Mouse (Mus musculus) CH12.LX (cell line): Measurements from ENCODE around the gene Hes6. TPM values are rescaled to one million over a fixed set of nuclear protein-coding genes. Genes with fewer than 3 reads are reported as not detected.

ENCODE experiments used
- DNase-seq: peaks from one replicate; pipeline ENCODE4 v3.0.0-alpha.2; 2013; ENCODE audit errors: extremely low read depth
- H3K27ac ChIP-seq: 2 replicates; pipeline ENCODE4 v1.5.1; 2012; ENCODE audit warnings: low read depth, mild to moderate bottlenecking, control low read depth, moderate library complexity; ENCODE audit not compliant: insufficient read depth
- H3K27me3 ChIP-seq: replicated peaks from 2 replicates; pipeline ENCODE3; 2012; ENCODE audit warnings: inconsistent platforms
- H3K36me3 ChIP-seq, 2 experiments: replicated peaks in 1 of 2; 2 replicates each; pipeline versions ENCODE3 to v1.6.1; 2012; ENCODE audit warnings: inconsistent platforms in 1 of 2, low read length in 1 of 2, mild to moderate bottlenecking in 1 of 2, mixed read lengths in 1 of 2, moderate library complexity in 1 of 2; ENCODE audit not compliant: control insufficient read depth in 1 of 2, insufficient read depth in 1 of 2
- H3K4me1 ChIP-seq, 2 experiments: 2 replicates each; pipeline ENCODE4 v1.6.1; 2012; ENCODE audit warnings: inconsistent platforms in 1 of 2, moderate library complexity in 1 of 2; ENCODE audit not compliant: insufficient read depth in 2 of 2, control insufficient read depth in 1 of 2
- H3K4me2 ChIP-seq: 2 replicates; pipeline ENCODE4 v1.6.1; 2012; ENCODE audit warnings: low read depth, mild to moderate bottlenecking, control low read depth; ENCODE audit not compliant: poor library complexity, insufficient read depth, severe bottlenecking
- H3K4me3 ChIP-seq, 3 experiments: fragments of 150-350 bp in 1 of 3; sonication (generic) in 1 of 3; replicated peaks in 1 of 3; 2 replicates each; pipeline versions ENCODE3 to v1.5.1; 2011 to 2012; ENCODE audit warnings: low read depth in 2 of 3, low read length in 2 of 3, mild to moderate bottlenecking in 2 of 3, moderate library complexity in 2 of 3, control low read depth in 1 of 3, improper control_type of control experiment in 1 of 3, inconsistent platforms in 1 of 3, mixed read lengths in 1 of 3; ENCODE audit not compliant: poor library complexity in 1 of 3
- H3K79me2 ChIP-seq: replicated peaks from 2 replicates; pipeline ENCODE4 v1.6.1; 2012; ENCODE audit warnings: mild to moderate bottlenecking, moderate library complexity; ENCODE audit not compliant: control insufficient read depth, poor library complexity, insufficient read depth, severe bottlenecking; ENCODE audit errors: extremely low read depth
- H3K9ac ChIP-seq: 2 replicates; pipeline ENCODE4 v1.6.1; 2012; ENCODE audit warnings: low read depth, mild to moderate bottlenecking, control low read depth, moderate library complexity; ENCODE audit not compliant: insufficient read depth
- H3K9me3 ChIP-seq: replicated peaks from 2 replicates; pipeline ENCODE3; 2012; ENCODE audit warnings: low read length, inconsistent platforms, mixed read lengths
- CHD2 ChIP-seq: IDR thresholded peaks from 2 replicates; pipeline ENCODE4 v1.6.1; 2011; ENCODE audit warnings: low read length, improper control_type of control experiment
- E2F4 ChIP-seq: IDR thresholded peaks from 2 replicates; pipeline ENCODE4 v1.6.1; 2011; ENCODE audit warnings: low read depth, low read length, improper control_type of control experiment; ENCODE audit not compliant: insufficient replicate concordance
- EP300 ChIP-seq: IDR thresholded peaks from 2 replicates; pipeline ENCODE4 v1.6.1; 2011; ENCODE audit warnings: low read length, improper control_type of control experiment
- ETS1 ChIP-seq: conservative IDR thresholded peaks from 2 replicates; pipeline ENCODE4 v1.6.1; 2012; ENCODE audit warnings: low read depth, mild to moderate bottlenecking, inconsistent platforms, low read length, improper control_type of control experiment, moderate library complexity
- GABPA ChIP-seq: IDR thresholded peaks from 2 replicates; pipeline ENCODE4 v1.6.1; 2012; ENCODE audit warnings: low read depth, low read length, improper control_type of control experiment, inconsistent platforms; ENCODE audit not compliant: insufficient replicate concordance
- HCFC1 ChIP-seq: IDR thresholded peaks from 2 replicates; pipeline ENCODE4 v1.6.1; 2012; ENCODE audit warnings: low read depth, mild to moderate bottlenecking, inconsistent platforms, low read length, improper control_type of control experiment
- JUN ChIP-seq: IDR thresholded peaks from 2 replicates; pipeline ENCODE4 v1.6.1; 2011; ENCODE audit warnings: low read depth, mild to moderate bottlenecking, low read length, improper control_type of control experiment, moderate library complexity; ENCODE audit not compliant: insufficient read depth
- JUND ChIP-seq: conservative IDR thresholded peaks from 2 replicates; pipeline ENCODE4 v1.6.1; 2011; ENCODE audit warnings: low read depth, low read length, improper control_type of control experiment
- KAT2A ChIP-seq: IDR thresholded peaks from 2 replicates; pipeline ENCODE4 v1.6.1; 2012; ENCODE audit warnings: low read length, improper control_type of control experiment, inconsistent platforms; ENCODE audit not compliant: insufficient replicate concordance
- MAFK ChIP-seq: IDR thresholded peaks from 2 replicates; pipeline ENCODE4 v1.6.1; 2011; ENCODE audit warnings: low read length, improper control_type of control experiment; ENCODE audit not compliant: insufficient replicate concordance
- MAZ ChIP-seq: IDR thresholded peaks from 2 replicates; pipeline ENCODE4 v1.6.1; 2012; ENCODE audit warnings: low read depth, mild to moderate bottlenecking, inconsistent platforms, low read length, improper control_type of control experiment, moderate library complexity
- MYC ChIP-seq: IDR thresholded peaks from 2 replicates; pipeline ENCODE4 v1.6.1; 2011; ENCODE audit warnings: low read depth, mild to moderate bottlenecking, improper control_type of control experiment, low read length
- NRF1 ChIP-seq: IDR thresholded peaks from 2 replicates; pipeline ENCODE4 v1.6.1; 2014; ENCODE audit warnings: low read depth, mild to moderate bottlenecking, inconsistent platforms, low read length, improper control_type of control experiment, moderate library complexity
- RCOR1 ChIP-seq: conservative IDR thresholded peaks from 2 replicates; pipeline ENCODE4 v1.6.1; 2012; ENCODE audit warnings: low read depth, mild to moderate bottlenecking, inconsistent platforms, low read length, improper control_type of control experiment
- SIN3A ChIP-seq: IDR thresholded peaks from 2 replicates; pipeline ENCODE4 v1.6.1; 2012; ENCODE audit warnings: low read length, improper control_type of control experiment, inconsistent platforms
- SMC3 ChIP-seq: IDR thresholded peaks from 2 replicates; pipeline ENCODE4 v1.6.1; 2011; ENCODE audit warnings: low read depth, low read length, improper control_type of control experiment
- TBP ChIP-seq: conservative IDR thresholded peaks from 2 replicates; pipeline ENCODE4 v1.6.1; 2011; ENCODE audit warnings: low read depth, low read length, improper control_type of control experiment
- TCF12 ChIP-seq: IDR thresholded peaks from 2 replicates; pipeline ENCODE4 v1.6.1; 2014; ENCODE audit warnings: low read depth, mild to moderate bottlenecking, inconsistent platforms, low read length, improper control_type of control experiment
- USF2 ChIP-seq: conservative IDR thresholded peaks from 2 replicates; pipeline ENCODE4 v1.6.1; 2011; ENCODE audit warnings: low read depth, low read length, improper control_type of control experiment
- ZC3H11A ChIP-seq: IDR thresholded peaks from 2 replicates; pipeline ENCODE4 v1.6.1; 2012; ENCODE audit warnings: low read depth, mild to moderate bottlenecking, inconsistent platforms, low read length, improper control_type of control experiment
- ZMIZ1 ChIP-seq: IDR thresholded peaks from 2 replicates; pipeline ENCODE4 v1.6.1; 2012; ENCODE audit warnings: low read depth, mild to moderate bottlenecking, inconsistent platforms, low read length, improper control_type of control experiment
- dilution Hi-C: fragments of 300-500 bp; cut with MboI; formaldehyde crosslinking; loops from 2 replicates; pipeline ENCODE4 v1.14.3; 2020; ENCODE audit warnings: low sequenced_read_pairs; ENCODE audit not compliant: extremely low pct_unique_long_range_greater_than_20kb, extremely low pct_ligation_motif_present
- in situ Hi-C: fragments of 300-500 bp; cut with MboI; formaldehyde crosslinking; loops from 3 replicates; pipeline ENCODE4 v1.14.3; 2019; ENCODE audit warnings: low sequenced_read_pairs, low pct_ligation_motif_present, low pct_unique_long_range_greater_than_20kb, mixed read lengths
- polyA plus RNA-seq: library from polyadenylated mRNA; unstranded; fragments of >175 nt; gene quantifications from 2 replicates; pipeline ENCODE4 v1.2.1, GENCODE M21; 2012; ENCODE audit warnings: low read depth; ENCODE audit not compliant: insufficient read length
- total RNA-seq, 2 experiments: library from RNA; depleted of rRNA; stranded (reverse); fragments of 300-350 nt in 1 of 2; fragments of >200 nt in 1 of 2; gene quantifications; 2 replicates each; pipeline ENCODE4 v1.2.3; 2012 to 2014

Hes6 gene
- total and polyA plus RNA-seq, 3 experiments, result 15.4 to 25.7 (median 21.1) TPM

- no peak overlapping the region for H3K4me3 ChIP-seq
- H3K9ac ChIP-seq, result no peak overlapping the region
- no peak for DNase-seq
- no peaks in the 10 kb centered on the region for H3K9me3 ChIP-seq
- H3K27me3 ChIP-seq, result no peaks in the 10 kb centered on the region
- in situ Hi-C loops (loop anchor here (10.0 kb wide), 1 partner anchor 144 kb away; no protein-coding TSS in a partner anchor), dilution Hi-C loops (no loop called here)
- no peak overlapping the region for H3K27ac ChIP-seq
- H3K4me2 ChIP-seq, result no peak overlapping the region
- no peaks in the 10 kb centered on the region for H3K4me1 ChIP-seq
- peaks cover 44 to 74% of the 10 kb centered on the region in 2 experiments for H3K36me3 ChIP-seq
- H3K79me2 ChIP-seq, result no peaks in the 10 kb centered on the region
- TF ChIP-seq MAZ, result no peak
- no peak for TF ChIP-seq SMC3
- TF ChIP-seq MAFK, result no peak
- TF ChIP-seq SIN3A, result no peak
- no peak for TF ChIP-seq ZC3H11A
- no peak for TF ChIP-seq MYC
- no peak for TF ChIP-seq NRF1
- TF ChIP-seq JUND, result no peak
- TF ChIP-seq HCFC1, result no peak
- TF ChIP-seq JUN, result no peak
- TF ChIP-seq ETS1, result no peak
- TF ChIP-seq TCF12, result no peak
- no peak for TF ChIP-seq KAT2A
- no peak for TF ChIP-seq ZMIZ1
- no peak for TF ChIP-seq TBP
- no peak for TF ChIP-seq GABPA
- TF ChIP-seq, all 38 proteins: peak for 0
Observed at GRCm38 (mm10) chr1:91420601-91421065, 6.8 kb upstream of the Hes6 start.

GRCm38 (mm10) chr1:91419862-91420600 lies 6.2 kb upstream of the Hes6 start:
- Histone ChIP-seq H3K4me2 (no peak overlapping the region), H3K27ac (no peak overlapping the region), H3K9me3 (no peaks in the 10 kb centered on the region), H3K4me1 (peaks cover 0 to 6% of the 10 kb centered on the region in 2 experiments; a peak in 2 of 4 replicates), H3K9ac (no peak overlapping the region), H3K36me3 (peaks cover 41 to 69% of the 10 kb centered on the region in 2 experiments), H3K27me3 (no peaks in the 10 kb centered on the region), H3K79me2 (no peaks in the 10 kb centered on the region), H3K4me3 (no peak overlapping the region)
- in situ Hi-C loops, result loop anchor here (10.0 kb wide), 1 partner anchor 145 kb away; no protein-coding TSS in a partner anchor
- TF ChIP-seq EP300 (no peak), MYC (no peak), GABPA (no peak), NRF1 (no peak), SIN3A (no peak), USF2 (no peak), E2F4 (no peak), CHD2 (no peak), RCOR1 (no peak), SMC3 (no peak), TBP (no peak)
- no peak for DNase-seq
- dilution Hi-C loops, result no loop called here
